Mouse (Mus musculus) midbrain, embryonic 16.5 days (tissue): ENCODE measurements at regions not wholly inside any gene's neighbourhood (a gene's known extent, or its start where the extent isn't known, plus 50 kb on each side); places are given as distances from the start of the nearest gene placed in this dataset.

Experiments
- ATAC-seq: fragments of 200-750 bp; cut with Nextera tagmentation; 2 replicates; pipeline ENCODE4 v1.8.0; 2017; ENCODE audit warnings: moderate TSS enrichment
- H3K27ac ChIP-seq: fragments of 300-500 bp; sonication (generic); 2 replicates; pipeline ENCODE4 v1.5.1; 2014; ENCODE audit warnings: mild to moderate bottlenecking, low read length, mixed read lengths
- H3K27me3 ChIP-seq: fragments of 300-500 bp; sonication (generic); 2 replicates; pipeline ENCODE4 v1.6.1; 2014; ENCODE audit warnings: low read depth, low read length, mixed read lengths; ENCODE audit not compliant: control insufficient read depth, insufficient read depth
- H3K36me3 ChIP-seq: fragments of 300-500 bp; sonication (generic); 2 replicates; pipeline ENCODE4 v1.6.1; 2014; ENCODE audit warnings: mild to moderate bottlenecking, low read length, moderate library complexity, mixed read lengths; ENCODE audit not compliant: control insufficient read depth, insufficient read depth
- H3K4me1 ChIP-seq: fragments of 300-500 bp; sonication (generic); 2 replicates; pipeline ENCODE4 v1.6.1; 2014; ENCODE audit warnings: mild to moderate bottlenecking, low read length, mixed read lengths; ENCODE audit not compliant: control insufficient read depth, insufficient read depth
- H3K4me2 ChIP-seq: fragments of 300-500 bp; sonication (generic); 2 replicates; pipeline ENCODE4 v1.6.1; 2014; ENCODE audit warnings: mild to moderate bottlenecking, low read length, mixed read lengths
- H3K4me3 ChIP-seq: fragments of 300-500 bp; sonication (generic); 2 replicates; pipeline ENCODE4 v1.5.1; 2014; ENCODE audit warnings: low read depth, mild to moderate bottlenecking, low read length, moderate library complexity, mixed read lengths
- H3K9ac ChIP-seq: fragments of 300-500 bp; sonication (generic); 2 replicates; pipeline ENCODE4 v1.6.1; 2014; ENCODE audit warnings: low read depth, low read length, mixed read lengths
- H3K9me3 ChIP-seq: fragments of 300-500 bp; sonication (generic); replicated peaks from 2 replicates; pipeline ENCODE4 v1.6.1; 2014; ENCODE audit warnings: mild to moderate bottlenecking, low read length, mixed read lengths; ENCODE audit not compliant: control insufficient read depth, poor library complexity, severe bottlenecking
- WGBS: fragments of 180-500 bp; shearing (Covaris S2); extraction: QIAGEN DNeasy Blood & Tissue Kit; methylation state at CpG from one replicate; pipeline ENCODE4 v1.1.7; 2014; 5-methylcytosine and 5-hydroxymethylcytosine counted together

DNA sequence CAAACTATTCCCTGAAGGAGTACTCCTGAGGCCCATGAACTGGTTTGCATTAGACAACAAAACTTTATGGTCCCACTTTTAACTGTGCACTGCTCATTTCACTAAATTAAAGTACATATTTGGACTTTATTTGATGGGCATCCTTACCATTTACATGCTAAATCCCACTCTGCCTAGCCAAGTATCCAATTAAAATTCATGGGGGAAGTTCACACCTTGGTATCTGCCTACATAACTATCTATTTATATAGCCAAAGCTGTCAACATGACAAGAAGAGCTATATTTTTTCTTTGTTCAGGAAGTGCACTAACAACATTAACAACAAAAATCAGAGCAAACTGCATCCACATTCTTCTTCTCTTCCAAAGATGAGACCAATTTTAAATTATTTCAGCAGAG is 317.7 kb upstream of the Nwd2 start:
- no peak overlapping the region for H3K27ac ChIP-seq
- H3K36me3 ChIP-seq = no peaks in the 10 kb centered on the region
- no peaks in the 10 kb centered on the region for H3K9me3 ChIP-seq
- H3K4me2 ChIP-seq = no peak overlapping the region
- no peaks in the 10 kb centered on the region for H3K4me1 ChIP-seq
- no peaks in the 10 kb centered on the region for H3K27me3 ChIP-seq
- no peak overlapping the region for H3K9ac ChIP-seq
- ATAC-seq = no peak
- no peak overlapping the region for H3K4me3 ChIP-seq

DNA sequence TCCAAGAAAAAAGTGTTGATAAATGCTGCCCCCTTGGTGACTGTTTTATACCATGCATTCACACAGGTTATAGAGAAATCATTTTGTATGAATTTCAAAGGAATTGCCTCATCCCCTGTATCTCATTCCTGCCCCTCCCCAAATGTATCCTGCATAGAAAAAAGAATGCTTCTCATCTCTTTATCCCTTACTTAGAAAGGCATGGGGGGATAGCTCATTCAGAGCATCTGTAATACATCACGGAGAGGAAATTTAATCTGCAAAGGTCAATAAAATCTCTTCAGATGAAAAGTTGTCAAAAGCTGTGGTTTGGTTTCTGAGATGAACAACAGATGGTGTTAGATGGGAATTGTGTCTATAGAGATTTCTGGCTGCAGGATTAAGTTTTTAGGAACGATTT is 297.8 kb upstream of the Nwd2 start:
- 58% methylated on average over 2 of the region's 2 CpGs for whole genome bisulfite sequencing
- Histone ChIP-seq H3K27me3 (no peaks in the 10 kb centered on the region), H3K4me1 (no peaks in the 10 kb centered on the region)

DNA sequence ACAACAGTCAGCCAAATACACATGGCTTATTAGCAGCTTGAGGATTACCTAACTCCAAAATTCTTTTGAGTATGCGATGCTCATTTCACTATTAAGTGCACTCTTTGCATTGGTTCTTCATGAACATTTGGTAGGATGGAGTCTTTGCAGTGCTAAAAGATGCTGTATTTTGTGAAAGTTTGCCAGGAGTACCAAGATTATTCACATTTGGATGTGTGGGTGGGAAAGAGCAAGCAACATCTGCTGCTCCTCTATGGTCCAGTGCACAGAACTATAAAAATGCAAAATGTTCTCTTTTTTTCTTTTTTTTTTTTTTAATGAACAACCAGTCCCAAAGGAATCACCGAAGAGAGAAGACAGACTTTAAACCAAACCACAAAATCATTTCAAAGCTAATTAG is 256.9 kb upstream of the Nwd2 start:
- no peak overlapping the region for H3K27ac ChIP-seq
- no peak overlapping the region for H3K4me2 ChIP-seq
- no peaks in the 10 kb centered on the region for H3K9me3 ChIP-seq
- no peak overlapping the region for H3K9ac ChIP-seq
- no peaks in the 10 kb centered on the region for H3K27me3 ChIP-seq
- 77% methylated on average over 2 of the region's 2 CpGs for WGBS
- no peak overlapping the region for H3K4me3 ChIP-seq
- no peaks in the 10 kb centered on the region for H3K36me3 ChIP-seq
- H3K4me1 ChIP-seq = no peaks in the 10 kb centered on the region
- ATAC-seq = no peak

More for the DNA sequence above, 297.8 kb upstream of the Nwd2 start:
- H3K36me3 ChIP-seq = no peaks in the 10 kb centered on the region
- H3K27ac ChIP-seq = no peak overlapping the region
- no peak overlapping the region for H3K4me3 ChIP-seq
- H3K4me2 ChIP-seq = no peak overlapping the region
- no peaks in the 10 kb centered on the region for H3K9me3 ChIP-seq
- no peak for ATAC-seq
- no peak overlapping the region for H3K9ac ChIP-seq

DNA sequence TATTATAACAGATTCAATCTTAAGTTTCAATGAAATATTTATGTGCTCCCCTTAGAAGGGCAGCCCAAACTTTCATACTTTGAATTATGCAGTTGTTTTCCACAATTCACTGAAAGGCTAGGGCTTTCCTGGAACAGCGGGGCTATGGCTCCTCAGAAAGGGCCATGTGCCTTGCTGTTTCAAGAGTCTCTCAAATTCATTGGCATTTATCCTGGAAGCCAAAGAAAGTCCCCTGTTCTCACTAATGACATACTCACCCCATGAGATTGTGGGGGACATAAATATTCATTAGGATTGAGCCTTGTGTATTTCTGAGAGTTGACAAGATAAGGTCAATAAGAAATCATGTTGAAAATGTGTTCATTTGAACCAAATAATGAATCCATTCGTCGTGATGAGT is 250.9 kb upstream of the Nwd2 start:
- 41% methylated on average over 3 of the region's 3 CpGs for WGBS
- Histone ChIP-seq H3K27me3 (no peaks in the 10 kb centered on the region), H3K9ac (no peak overlapping the region), H3K9me3 (no peaks in the 10 kb centered on the region), H3K4me1 (no peaks in the 10 kb centered on the region), H3K27ac (no peak overlapping the region), H3K4me2 (no peak overlapping the region), H3K36me3 (no peaks in the 10 kb centered on the region), H3K4me3 (no peak overlapping the region)
- no peak for ATAC-seq

DNA sequence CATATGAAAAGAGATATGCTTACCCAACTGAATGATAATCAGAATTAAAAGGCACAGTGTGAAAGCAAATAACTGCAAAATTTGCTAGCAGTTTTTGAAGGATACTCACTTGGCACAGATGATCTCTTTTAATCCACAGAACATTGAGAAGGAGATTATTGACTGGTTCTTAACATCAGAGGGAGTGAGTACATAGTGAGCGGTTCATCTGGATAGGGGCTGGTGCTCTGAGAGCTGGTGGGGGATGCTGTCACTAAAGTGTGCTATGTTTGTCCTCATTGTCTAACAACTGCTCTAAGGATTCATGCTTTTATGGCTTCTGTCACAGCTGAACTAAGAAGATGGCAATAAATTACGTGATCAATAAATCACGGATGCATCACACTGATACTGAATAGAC is 218.7 kb upstream of the Nwd2 start:
- Histone ChIP-seq H3K9ac (no peak overlapping the region), H3K36me3 (no peaks in the 10 kb centered on the region), H3K4me2 (no peak overlapping the region), H3K27me3 (no peaks in the 10 kb centered on the region), H3K27ac (no peak overlapping the region), H3K9me3 (no peaks in the 10 kb centered on the region), H3K4me3 (no peak overlapping the region), H3K4me1 (no peaks in the 10 kb centered on the region)
- ATAC-seq = 0 out of 2 replicates have a peak, but pooled peaks have one; percentile 60
- 64% methylated on average over 3 of the region's 3 CpGs for WGBS

DNA sequence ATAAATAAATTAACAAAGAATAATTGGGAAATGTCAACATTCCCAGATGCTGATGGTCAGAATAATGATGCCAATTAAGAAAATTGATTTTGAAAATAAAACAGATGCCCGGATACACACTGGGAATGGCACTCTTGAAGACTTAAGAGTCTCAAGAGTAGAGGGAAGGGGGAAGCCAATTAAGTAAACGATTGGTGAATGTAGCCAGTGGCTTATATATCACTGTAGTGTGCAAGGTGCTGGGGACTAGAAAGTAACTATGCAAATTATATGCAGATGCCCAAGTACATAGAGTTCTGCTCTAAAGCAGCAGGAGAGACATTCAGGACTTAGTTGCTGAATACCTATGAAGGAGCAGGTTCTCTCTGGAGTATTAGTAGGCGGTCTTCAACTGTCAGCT is 204.5 kb upstream of the Nwd2 start:
- peak; percentile 83; the same call in 1 of the 2 replicates for ATAC-seq
- H3K4me2 ChIP-seq = no peak overlapping the region

DNA sequence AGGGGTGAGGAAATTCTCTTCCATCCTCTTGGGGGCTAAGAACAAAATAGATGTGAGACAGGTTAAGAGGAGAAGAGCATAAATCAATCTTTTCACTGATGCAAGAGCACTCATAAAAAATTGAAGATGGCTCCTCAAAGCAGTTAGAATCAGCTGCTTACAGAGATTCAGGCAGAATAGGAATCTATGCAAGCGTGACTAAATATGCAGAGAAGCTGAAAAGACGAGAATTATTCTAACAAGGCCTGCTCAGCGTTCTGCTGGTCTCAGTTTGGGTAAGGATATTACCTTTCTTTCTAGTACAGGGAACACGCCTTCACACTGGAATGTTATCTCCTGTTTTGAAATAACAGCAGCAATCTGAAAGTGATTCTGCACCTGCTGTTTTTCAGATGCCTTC is 203.7 kb upstream of the Nwd2 start:
- H3K36me3 ChIP-seq = no peaks in the 10 kb centered on the region
- H3K4me1 ChIP-seq = no peaks in the 10 kb centered on the region; the same call in 1 of the 2 replicates
- 44% methylated on average over 4 of the region's 4 CpGs for WGBS
- no peaks in the 10 kb centered on the region for H3K9me3 ChIP-seq
- no peak overlapping the region for H3K4me2 ChIP-seq
- H3K4me3 ChIP-seq = no peak overlapping the region
- no peak overlapping the region for H3K9ac ChIP-seq
- H3K27me3 ChIP-seq = no peaks in the 10 kb centered on the region
- H3K27ac ChIP-seq = 0 out of 2 replicates have a peak overlapping the region, but pooled peaks have one; percentile 20
- ATAC-seq = no peak

More for the DNA sequence above, 204.5 kb upstream of the Nwd2 start:
- H3K9me3 ChIP-seq = no peaks in the 10 kb centered on the region
- H3K27me3 ChIP-seq = no peaks in the 10 kb centered on the region
- H3K4me1 ChIP-seq = no peaks in the 10 kb centered on the region; the same call in 1 of the 2 replicates
- no peak overlapping the region for H3K4me3 ChIP-seq
- no peak overlapping the region for H3K27ac ChIP-seq
- H3K9ac ChIP-seq = no peak overlapping the region
- no peaks in the 10 kb centered on the region for H3K36me3 ChIP-seq
- WGBS = 54% methylated on average over 3 of the region's 3 CpGs

DNA sequence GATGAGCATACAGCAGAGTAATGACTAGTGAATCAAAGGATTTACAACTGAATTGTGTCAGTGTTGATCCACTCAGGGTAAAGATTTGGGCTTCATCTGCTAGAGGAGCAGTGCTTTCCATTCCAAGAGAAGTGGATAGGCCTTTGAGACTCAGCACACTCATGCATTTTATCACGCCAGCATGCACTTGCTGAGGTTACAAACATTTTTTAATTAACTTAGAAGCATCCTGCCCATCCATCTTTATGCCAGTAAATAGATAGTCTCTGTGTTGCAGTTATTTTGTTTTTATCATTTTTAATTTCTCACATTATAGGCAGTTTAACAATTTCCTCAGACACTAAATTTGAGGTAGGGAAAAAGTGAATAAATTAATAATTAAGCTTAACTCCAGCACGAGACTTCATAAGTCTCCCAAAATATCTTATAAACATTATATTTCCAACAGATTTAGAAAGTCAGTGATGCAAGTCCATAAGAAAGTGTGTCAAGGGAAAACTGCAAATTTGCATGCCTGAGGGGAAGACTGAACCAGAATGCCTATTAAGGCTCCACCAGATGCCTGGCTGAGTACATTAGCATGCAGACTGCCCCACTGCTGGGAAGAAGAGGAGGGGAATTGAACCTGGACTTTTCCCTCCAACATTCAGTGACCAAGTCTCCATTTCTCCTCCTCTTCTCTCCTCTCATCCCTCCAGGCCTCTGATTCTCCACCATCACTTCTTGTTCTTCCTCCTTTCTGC is 180.2 kb upstream of the Nwd2 start:
- H3K4me1 ChIP-seq = no peaks in the 10 kb centered on the region
- no peak for ATAC-seq
- no peaks in the 10 kb centered on the region for H3K9me3 ChIP-seq
- WGBS = 69% methylated on average over 2 of the region's 2 CpGs
- H3K9ac ChIP-seq = no peak overlapping the region
- no peak overlapping the region for H3K4me3 ChIP-seq
- H3K36me3 ChIP-seq = no peaks in the 10 kb centered on the region
- no peak overlapping the region for H3K27ac ChIP-seq
- no peaks in the 10 kb centered on the region for H3K27me3 ChIP-seq
- H3K4me2 ChIP-seq = no peak overlapping the region

DNA sequence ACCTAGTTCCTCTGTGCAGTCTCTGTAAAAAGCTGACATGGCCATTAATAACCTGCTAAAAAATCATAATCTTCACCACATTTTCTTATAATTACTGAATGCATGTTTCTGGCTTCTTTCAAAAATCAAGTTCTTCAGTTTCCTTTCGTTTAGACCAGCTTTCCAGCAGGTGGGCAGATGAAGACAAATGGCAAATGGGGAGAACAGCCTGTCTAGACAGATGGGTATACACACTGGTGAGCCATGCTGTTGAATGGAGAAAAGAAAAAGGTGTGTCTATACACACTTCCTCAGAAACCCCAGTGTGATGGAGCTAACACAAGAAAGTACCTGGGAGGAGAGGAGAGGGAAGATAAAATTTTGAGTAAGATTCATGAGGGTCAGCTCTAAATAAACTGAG is 179.2 kb upstream of the Nwd2 start:
- Histone ChIP-seq H3K4me2 (no peak overlapping the region), H3K36me3 (no peaks in the 10 kb centered on the region), H3K9me3 (no peaks in the 10 kb centered on the region), H3K4me1 (no peaks in the 10 kb centered on the region), H3K27ac (no peak overlapping the region), H3K9ac (no peak overlapping the region), H3K4me3 (no peak overlapping the region), H3K27me3 (no peaks in the 10 kb centered on the region)
- ATAC-seq = no peak
- WGBS = 63% methylated on average over 1 of the region's 1 CpGs
